Mouse (Mus musculus): Measurements from ENCODE around the gene Gfod1.

The Gfod1 gene

DNA sequence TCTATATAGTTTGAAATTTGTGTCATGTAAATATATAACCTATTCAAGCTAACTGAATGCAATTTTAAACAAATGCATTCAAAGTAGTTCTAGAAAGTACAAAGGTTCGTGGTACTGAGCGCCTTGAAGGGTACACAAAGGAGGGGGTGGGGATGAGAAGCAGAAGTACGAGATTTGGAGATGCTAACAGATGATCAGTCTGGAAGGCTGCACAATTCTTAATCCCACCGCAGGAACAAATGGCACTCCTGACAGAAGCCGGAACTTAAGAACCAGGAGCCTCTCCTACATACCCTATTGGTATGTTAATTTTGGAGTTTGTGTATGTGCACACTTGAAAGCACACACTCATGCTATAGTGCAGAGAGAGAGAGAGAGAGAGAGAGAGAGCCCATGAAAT, 4.8 kb downstream of the Gfod1 start:
- no peak for DNase-seq (ENCODE audit: low spot score in 2 of 2)

DNA sequence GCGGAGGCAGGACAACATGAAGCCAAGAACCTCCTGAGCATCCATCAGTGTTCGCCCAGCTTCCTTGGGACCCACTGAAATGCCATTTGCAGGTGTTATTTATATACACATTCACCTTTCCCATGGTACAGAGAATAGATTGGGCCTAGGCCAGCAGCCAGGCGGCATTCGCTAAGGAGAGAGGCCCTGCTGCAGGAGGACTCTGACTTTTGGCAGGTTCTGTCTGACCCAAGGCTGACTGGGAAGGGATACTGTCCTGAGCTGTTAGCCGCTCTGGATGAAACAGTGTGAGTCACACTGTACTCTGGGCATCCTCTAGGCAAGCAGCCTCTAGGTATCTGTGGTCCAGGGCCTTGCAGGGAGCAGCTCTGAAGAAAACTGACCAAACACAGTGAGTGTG, 6.4 kb downstream of the Gfod1 start:
- DNase-seq (ENCODE audit: low spot score in 2 of 2) = no peak

DNA sequence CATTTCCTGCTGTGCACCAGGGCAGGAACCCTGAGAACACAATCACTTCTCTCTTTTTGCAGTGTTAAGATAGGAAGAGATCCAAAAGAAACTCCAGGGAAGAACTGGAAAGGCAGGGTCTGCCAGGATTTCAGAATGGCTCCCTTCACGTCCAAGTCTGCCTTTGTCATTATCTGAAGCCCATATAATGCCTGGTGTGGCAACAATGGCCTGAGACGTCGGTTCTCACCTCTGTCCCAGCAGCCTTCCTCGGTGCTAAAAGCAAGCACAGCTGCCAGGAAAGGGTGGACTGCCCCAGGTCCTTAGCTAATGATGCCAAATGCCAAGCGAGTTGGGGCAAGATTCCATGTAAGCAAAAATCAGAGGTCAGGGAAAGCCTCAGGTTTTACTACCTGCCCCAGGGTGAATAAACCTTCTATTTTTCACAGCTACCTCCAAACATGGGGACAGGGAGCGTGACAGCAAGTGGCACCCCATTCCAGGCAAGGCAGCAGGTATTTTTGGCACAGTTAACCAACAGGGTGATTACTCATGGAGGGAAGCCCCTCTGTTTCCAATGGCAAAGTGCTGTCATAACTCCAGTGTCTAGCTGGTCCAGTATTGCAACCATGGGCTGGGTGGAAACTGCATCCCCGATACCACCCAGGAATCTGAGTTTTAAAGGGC, 7.7 kb downstream of the Gfod1 start:
- no peak for DNase-seq (ENCODE audit: low spot score in 2 of 2)

DNA sequence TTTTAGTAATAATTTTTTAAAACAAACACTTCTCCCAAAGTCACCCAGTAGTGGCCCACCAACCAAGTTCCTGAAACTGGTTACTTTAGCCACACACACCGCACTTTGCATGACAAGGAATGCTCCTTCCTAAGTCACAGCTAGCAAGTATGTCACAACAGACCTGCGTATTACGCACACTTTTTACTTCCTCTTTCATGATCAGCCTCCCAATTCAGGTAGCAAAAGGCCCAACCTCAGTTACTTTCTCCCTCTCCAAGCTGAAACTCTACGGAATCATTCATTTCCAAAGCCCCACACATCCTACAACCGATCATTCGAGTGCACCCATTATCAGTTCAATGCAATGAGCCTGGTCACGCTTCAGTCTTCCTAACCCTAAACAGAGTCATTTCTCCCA, 8.3 kb downstream of the Gfod1 start:
- no peak for DNase-seq (ENCODE audit: low spot score in 2 of 2)

DNA sequence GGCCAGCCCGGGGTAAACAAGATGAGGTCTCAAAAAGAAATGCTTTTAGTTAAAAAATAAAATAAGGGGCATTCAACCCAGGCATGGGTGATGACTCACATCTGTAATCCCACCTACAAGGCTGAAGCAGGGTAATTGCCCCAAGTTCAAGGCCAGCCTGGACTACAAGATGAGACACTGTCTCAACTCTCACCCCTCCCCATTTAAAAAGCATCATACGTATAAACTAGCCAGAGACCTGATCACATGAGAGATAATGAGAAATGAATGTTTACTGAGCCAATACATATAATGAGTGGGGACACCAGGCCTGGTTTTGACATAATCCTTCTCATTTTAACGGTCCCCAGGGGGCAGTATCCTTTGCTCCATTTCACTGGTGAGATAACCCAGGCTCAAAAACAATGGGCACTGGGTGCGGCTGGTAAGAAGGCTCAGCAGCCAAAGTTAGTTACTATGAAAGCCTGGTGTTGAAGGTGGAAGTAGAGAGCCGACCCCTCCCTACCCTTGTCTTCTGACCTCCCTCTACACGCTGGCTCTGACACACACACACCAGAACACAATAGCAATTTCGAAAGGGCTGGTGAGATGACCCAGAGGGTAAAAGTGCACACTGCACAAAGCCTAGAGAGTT, 8.9 kb downstream of the Gfod1 start:
- no peak for DNase-seq (ENCODE audit: low spot score in 2 of 2)

DNA sequence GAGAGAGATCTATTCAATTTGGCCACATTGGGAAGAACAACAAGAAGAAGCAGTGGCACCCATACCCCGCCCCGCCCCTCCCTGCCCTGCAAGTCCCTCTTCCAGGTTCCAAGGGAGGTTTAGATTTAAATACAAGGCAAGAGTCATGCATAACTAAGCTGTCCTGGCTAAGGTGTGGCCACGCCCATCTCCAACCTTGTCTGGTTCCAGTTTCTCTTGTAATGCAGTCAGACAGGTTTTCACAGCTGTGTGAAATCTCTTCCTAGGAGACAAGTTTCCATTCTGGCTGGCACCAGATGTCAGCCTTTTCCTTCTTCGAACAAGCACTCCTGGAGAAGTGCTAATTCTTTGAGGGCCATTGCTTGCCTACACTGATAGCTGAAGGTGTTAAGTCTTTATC, 11.1 kb downstream of the Gfod1 start:
- no peak for DNase-seq (ENCODE audit: low spot score in 2 of 2)

DNA sequence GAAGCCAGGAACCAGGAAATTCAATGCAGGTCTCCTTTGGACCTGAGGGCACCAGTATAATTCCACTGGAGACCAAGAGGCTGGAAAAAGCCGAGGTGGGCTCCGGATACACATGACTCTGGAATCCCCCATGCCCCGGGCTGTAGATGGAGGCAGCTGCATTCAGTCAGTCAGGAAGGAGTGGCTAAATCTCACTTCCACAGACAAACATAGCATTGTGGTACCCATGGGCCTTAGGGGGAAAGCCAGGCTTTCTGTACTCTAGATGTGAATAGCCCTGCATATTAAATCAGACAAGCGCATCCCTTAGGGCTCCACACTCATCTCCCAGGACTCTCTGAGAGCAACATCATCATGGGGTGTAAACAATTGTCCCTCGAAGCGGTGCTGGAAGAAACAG, 14.9 kb downstream of the Gfod1 start:
- no peak for DNase-seq (ENCODE audit: low spot score in 2 of 2)

DNA sequence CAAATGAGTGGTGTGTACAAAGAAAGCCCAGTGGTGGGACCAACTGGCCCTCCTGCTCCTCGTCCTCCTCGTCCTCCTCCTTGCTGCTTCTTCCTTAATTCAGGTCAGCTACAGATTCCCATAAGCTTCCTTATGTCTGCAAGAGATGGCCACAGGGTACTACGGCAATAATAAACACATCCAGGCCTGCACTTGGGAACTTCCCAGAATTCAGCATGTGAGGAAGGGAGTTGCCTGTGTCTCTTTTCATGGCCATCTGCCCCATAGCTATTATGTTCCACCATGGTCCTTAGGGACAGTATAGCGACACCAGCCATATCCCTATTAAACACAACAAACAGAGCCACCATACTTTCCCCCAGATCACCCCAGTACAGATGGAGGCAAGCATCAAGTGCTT, 15.5 kb downstream of the Gfod1 start:
- no peak for DNase-seq (ENCODE audit: low spot score in 2 of 2)

DNA sequence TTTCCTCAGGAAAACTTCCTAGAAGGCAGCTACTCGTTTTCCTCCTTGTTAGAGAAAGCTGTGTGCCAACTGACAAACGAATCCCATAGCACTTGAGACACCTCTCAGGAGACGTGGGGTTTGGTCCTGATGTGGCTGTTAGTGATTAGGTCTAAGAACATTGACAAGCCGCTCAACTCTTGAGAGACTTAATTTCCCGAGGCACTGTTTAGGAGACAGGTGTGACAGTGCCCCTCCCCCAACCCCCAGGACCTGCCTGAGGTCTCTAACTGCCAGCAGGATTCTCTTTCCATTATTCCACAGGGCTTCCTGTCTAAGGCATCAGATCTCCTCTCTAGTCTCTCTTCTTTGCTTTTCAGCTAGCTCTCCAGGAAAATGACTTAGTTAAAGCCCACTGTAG, 15.9 kb downstream of the Gfod1 start:
- DNase-seq (ENCODE audit: low spot score in 2 of 2) = no peak

DNA sequence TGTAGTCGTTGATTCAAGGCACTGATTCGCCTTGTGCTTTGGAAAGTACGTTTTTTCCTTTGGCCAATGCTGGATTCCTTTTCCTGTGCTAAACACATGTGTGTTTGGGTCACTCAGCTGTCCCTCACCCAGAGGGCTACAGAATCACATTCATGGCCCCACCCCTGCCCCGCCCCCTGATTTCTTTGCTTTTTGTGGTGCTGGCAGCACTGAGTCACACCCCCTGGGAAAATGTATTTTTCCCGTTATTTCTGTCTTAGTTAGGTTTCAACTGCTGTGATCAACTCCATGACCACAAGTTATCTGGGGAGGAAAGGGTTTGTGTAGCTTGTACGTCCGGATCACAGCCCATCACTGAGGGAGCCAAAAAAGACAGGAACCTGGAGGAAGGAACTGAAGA, 17.1 kb downstream of the Gfod1 start:
- no peak for DNase-seq (ENCODE audit: low spot score in 2 of 2)

DNA sequence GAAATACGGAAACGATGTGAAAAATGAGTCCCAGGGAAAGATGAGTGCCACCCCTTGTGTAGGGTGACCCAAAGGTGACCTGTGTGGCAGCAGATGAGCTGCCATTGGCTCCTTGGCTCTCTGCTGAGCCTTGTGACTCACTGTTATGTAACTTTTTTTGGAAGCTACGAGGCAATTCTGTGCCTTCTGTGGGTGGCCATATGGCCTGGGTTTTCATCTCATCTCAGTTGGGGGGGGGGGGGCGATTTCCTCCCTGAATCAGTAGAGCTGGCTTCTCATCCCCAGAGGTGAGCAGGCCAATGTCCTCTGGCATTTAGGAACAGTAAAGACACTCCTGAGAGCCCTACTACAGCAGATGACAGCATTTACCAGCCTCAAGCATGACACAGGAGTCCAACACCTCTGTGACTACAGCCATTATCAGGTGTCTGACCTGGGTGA, 19.2 kb downstream of the Gfod1 start:
- no peak for DNase-seq (ENCODE audit: low spot score in 2 of 2)

DNA sequence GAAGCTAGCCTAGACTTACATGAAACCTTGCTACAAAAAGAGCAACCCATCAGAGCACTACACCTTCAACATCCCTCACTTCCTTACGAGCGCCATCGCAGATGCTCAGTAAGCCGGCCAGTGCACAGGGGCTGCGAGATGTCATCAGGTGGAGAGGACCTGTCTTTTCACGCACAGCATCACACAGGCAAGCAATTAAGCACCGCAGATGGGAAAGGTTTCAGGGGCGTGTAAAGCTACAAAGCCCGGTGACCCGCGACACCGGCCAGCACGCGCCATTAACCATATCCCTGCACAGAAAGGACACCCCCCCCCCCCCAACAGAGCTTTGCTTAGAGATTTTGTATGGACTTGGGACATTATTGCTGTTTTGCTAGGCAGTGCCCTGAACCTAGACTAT, 30.1 kb downstream of the Gfod1 start:
- DNase-seq (ENCODE audit: low spot score in 2 of 2) = no peak

DNA sequence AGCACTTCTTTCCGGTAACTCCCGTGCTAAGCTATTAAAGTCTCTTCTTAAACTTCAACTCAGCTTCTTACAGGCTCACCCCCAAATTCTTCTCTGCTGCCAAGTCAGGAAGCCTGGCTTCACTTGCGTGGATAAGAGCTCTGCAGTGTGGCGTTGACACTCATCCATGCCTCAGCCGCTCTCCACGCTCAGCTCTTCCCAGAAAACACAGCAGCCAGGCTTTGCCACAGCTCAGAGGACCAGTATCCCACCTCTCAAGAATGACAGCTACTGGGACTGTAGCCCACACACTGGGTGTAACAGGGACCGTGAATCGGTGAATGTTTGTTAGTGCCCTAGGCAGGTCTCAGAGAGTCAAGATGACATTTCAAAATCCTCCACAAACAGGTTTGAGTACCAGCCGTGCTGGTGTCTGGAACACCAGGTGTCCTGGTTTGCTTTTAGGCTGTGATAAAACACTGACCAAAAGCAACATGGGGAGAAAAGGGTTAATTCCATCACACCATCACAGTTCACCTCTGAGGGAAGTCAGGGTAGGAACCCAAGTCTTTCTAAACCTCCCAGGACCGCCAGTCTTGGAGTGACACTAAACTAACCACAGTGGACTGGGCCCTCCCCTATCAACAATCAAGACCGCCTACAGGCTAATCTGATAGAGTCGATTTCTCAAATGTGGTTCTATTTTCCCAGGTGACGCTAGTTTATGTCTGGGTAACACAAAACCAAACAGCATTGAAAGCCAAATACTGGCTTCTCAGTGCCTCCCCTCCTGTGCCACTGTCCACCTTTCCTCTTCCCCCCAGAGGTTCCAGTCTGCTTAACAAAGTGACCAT, 31.5 kb downstream of the Gfod1 start:
- no peak for DNase-seq (ENCODE audit: low spot score in 2 of 2)

DNA sequence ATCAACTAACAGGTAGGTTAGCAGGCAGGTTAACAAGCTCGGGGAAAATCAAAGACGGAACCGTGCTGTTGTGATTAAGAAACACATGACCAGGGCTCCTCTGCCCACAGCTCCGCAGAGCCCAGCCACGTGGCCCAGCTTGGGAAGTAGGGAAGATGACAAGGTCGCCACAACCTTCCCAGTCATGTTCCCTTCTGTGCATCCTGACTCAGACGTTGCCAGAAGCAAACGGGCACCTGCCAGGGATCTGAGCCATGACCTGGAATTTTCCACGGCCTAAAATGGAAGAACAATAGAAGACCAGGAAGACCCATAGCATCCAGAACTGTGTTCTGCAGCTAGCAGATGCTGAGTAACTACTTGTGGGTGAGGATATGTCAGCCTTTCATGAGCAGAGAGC, 32.5 kb downstream of the Gfod1 start:
- DNase-seq (ENCODE audit: low spot score in 2 of 2) = no peak

DNA sequence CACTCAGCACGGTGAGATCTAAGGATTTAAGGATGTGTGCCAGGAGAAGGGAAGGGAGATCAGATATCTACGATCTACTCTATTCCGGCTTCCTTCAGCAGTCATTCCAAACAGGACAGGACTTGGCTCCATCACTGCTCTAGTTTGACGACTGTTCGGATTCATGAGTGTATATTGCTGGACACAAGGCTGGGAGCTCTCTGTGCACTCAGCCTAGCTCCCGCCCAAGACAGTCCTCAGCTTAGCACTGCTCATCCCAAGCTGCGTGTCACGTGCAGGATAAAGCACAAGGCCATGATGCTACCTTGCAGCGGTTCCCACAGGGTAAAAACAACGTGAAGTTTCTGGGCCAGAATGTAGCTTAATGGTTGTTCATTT, 33.8 kb downstream of the Gfod1 start:
- DNase-seq (ENCODE audit: low spot score in 2 of 2) = no peak

DNA sequence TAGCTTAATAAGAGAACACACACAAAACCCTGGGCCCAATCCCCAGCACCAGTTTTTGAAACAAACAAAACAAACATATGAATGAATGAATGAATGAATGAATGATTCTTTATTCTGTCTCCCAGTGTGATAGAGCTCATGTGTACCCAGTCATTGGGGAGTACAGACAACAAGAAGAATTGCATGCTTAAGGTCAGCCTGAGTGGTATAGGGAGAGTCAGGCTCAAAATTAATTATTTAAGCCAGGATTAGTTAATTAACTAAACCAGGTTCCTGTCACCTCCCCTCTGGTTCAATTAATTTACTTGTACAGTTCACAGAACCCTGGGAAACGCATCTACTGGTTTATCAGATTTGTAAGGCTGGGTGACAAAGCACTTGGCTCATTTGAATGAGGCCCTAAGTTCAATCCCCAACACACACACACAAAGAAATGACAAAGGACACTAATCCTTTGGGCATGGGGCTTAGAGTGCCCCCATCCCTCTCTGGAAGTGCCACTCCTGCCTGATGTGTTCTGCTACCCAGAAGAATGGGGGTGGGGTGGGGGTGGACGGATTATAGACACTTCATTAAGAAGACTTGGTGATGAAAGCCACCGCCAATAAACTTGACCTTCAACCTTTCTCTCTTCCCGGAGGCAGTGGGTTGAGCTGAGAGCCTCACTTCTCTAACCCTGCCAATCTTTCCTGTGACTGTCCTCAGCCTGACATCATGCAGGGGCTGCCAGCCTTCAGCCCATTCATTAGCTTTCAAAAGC, 34.3 kb downstream of the Gfod1 start:
- DNase-seq (ENCODE audit: low spot score in 2 of 2) = no peak

DNA sequence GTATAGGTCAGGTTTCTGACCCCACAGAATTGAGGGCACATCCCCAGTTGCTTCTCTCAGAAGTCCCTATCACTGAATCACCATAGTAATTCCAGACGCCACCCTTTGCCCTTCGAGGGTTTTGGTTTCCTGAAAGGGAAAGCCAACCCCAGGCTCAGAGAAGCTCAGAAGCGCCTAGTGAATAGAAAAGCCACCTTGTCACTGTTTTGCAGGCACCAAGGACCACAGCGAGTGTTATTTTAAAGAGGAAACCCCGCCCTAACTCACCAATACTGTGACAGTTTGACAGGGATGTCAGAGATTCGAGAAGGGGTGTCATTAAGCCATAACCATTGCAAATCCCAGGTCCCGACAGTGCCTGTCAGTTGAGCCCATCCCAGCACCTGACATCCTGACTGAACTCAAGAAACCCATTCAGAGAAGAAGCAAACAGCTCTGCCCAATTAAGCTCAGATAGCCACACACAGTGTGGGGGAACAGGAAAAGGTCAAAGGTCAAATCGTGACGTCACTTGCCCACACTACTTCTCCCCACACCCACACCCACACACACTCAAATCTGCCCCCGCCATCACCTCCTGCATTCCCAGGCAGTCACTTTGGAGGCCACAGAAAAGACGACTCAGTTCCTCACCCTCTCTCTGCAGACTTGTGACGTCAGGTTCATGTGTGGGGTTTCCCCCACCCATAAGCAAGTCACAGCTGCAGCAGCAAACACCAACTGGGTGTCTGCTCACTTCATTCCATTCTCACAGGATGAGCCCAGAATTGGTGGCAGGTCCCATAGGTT, 35.2 kb downstream of the Gfod1 start:
- DNase-seq (ENCODE audit: low spot score in 2 of 2) = no peak

DNA sequence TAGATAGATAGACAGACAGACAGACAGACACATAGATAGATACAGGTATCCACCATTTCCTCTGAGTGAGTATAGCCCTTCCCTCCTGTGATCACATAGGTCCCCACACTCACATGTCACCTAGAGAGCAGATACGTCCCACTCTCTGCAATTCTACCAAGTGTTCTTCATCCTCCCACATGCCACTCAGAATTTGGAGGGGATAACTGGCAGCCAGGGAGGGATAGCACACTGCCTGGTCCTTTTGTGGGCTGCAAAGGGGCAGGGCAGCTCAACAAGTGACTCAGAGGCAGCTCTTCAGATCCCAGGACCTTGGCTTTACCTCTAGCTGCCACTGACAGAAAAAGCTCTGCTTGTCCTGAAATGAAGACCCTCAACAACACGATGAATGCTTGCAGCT, 36.1 kb downstream of the Gfod1 start:
- DNase-seq (ENCODE audit: low spot score in 2 of 2) = no peak

DNA sequence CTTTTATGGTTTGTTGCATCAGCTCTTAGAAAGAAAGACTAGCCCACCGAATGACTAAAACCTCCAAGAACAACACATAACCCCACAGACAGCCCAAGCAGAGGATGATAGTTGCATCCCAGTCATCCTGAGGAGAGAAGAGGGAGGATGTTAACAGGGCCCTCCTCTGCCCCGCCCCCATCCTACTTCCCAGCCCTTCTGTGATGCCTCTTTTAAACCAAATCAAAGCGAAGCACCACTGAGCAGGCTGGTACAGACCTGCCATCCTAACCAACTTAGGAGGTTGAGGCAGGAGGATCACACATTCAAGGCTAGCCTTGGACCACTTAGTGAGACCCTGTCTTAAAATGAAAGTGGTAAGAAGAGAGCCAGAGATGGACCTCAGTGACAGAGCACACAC, 36.8 kb downstream of the Gfod1 start:
- DNase-seq (ENCODE audit: low spot score in 2 of 2) = no peak

DNA sequence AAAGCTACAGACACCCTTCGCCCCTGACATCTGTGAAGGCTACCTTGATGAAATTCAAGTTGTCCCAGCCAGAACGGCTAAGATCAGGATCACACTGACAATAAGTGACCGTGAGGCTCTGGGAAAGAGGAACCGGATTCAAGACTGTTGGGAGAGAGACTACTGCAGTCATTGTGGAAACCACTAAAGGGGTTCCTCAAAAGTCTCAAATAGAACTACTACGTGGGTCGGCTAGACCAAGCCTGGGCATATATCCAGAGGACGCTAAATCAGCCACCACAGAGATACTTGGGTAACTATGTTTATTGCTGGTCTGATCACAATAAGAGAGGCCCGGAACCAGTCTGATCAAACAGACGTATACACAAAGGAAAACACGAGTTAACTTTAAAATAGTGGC, 37.6 kb downstream of the Gfod1 start:
- DNase-seq (ENCODE audit: low spot score in 2 of 2) = no peak

DNA sequence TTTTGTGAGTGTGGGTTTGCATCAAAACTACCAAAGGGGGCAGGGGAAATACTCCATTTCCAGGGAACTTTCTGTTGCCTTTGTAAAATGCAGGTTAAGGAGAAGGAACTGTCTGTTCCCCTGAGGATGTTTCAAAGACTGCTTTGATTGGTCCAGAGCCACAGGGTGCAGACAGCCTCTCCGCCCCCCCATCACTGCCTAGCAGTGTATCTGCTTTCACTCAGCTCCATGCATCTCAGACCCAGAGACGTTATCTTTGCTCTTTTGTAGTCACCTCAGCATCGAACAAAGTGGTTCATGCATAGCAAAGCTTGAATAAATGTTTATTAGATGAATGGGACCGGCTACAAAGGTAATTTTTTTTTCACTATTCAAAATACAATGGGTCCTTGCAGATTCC, 38.9 kb downstream of the Gfod1 start:
- no peak for DNase-seq (ENCODE audit: low spot score in 2 of 2)

DNA sequence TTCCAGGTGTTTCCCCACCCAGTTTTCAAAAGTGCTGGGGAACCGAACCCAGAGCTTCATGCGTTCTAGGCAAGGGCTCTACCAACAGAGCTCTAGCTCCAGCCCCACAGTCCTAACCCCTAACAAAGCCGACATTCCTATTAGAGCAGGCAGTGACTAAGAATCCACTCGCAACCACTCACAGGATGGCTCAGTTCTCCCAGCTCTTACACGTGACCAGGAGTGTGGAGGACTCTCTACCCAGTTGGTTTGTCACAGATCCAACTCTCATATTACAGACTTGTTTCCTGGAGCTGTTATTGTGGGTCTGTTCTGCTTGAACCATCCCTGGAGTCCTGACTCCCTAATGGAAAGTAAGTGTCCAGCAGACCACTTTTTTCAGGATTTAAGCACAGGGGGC, 40.3 kb downstream of the Gfod1 start:
- no peak for DNase-seq (ENCODE audit: low spot score in 2 of 2)
